Mouse (Mus musculus): ENCODE measurements at regions not wholly inside any gene's neighbourhood (a gene's known extent, or its start where the extent isn't known, plus 50 kb on each side); places are given as distances from the start of the nearest gene placed in this dataset.

GRCm38 (mm10) chr12:109832964-109833363 is 232.8 kb upstream of the Rtl1 start:
- Histone ChIP-seq H3K9me3 (replicated peaks; ENCODE audit: low read length) (peaks cover 88% of the 10 kb centered on the region), H3K4me2 (ENCODE audit: insufficient read depth, low read depth, poor library complexity, severe bottlenecking) (no peak overlapping the region), H3K4me1 (ENCODE audit: control insufficient read depth in 1 of 2, insufficient read depth in 2 of 2) (no peaks in the 10 kb centered on the region), H3K36me3 (replicated peaks in 1 of 2; ENCODE audit: control insufficient read depth in 1 of 2, insufficient read depth in 1 of 2, low read length in 1 of 2) (no peaks in the 10 kb centered on the region), H3K27me3 (replicated peaks) (no peaks in the 10 kb centered on the region), H3K9ac (ENCODE audit: insufficient read depth, low read depth) (no peak overlapping the region), H3K27ac (ENCODE audit: insufficient read depth, low read depth) (no peak overlapping the region), H3K4me3 (replicated peaks in 1 of 3; ENCODE audit: low read depth in 2 of 3, low read length in 2 of 3, poor library complexity in 1 of 3) (no peak overlapping the region), H3K79me2 (replicated peaks; ENCODE audit: control insufficient read depth, extremely low read depth, insufficient read depth, poor library complexity, severe bottlenecking) (no peaks in the 10 kb centered on the region)
- in situ Hi-C loops (cut with MboI; ENCODE audit: low pct_ligation_motif_present, low pct_unique_long_range_greater_than_20kb, low sequenced_read_pairs): no loop called here
- dilution Hi-C loops (cut with MboI; ENCODE audit: extremely low pct_ligation_motif_present, extremely low pct_unique_long_range_greater_than_20kb, low sequenced_read_pairs): no loop called here
- TF ChIP-seq NELFE (IDR thresholded peaks at IDR 0.05; ENCODE audit: low read depth, low read length) (no peak), NRF1 (IDR thresholded peaks at IDR 0.05; ENCODE audit: low read depth, low read length) (no peak), UBTF (IDR thresholded peaks at IDR 0.05; ENCODE audit: low read depth, low read length) (no peak), SMC3 (IDR thresholded peaks at IDR 0.05; ENCODE audit: low read depth, low read length) (no peak), RAD21 (IDR thresholded peaks at IDR 0.05; ENCODE audit: low read depth, low read length) (no peak), CTCF (conservative IDR thresholded peaks at IDR 0.05 in 1 of 2, IDR thresholded peaks at IDR 0.05 in 1 of 2; ENCODE audit: low read depth in 2 of 2, low read length in 2 of 2) (no peak), POLR2A (IDR thresholded peaks at IDR 0.05; ENCODE audit: low read depth, low read length) (no peak)
- no peak for DNase-seq (ENCODE audit: extremely low read depth)

GRCm38 (mm10) chr12:109836521-109836920 is 236.4 kb upstream of the Rtl1 start:
- H3K27me3 ChIP-seq (replicated peaks): no peaks in the 10 kb centered on the region
- H3K27ac ChIP-seq (ENCODE audit: insufficient read depth, low read depth): no peak overlapping the region
- H3K79me2 ChIP-seq (replicated peaks; ENCODE audit: control insufficient read depth, extremely low read depth, insufficient read depth, poor library complexity, severe bottlenecking): no peaks in the 10 kb centered on the region
- in situ Hi-C loops (cut with MboI; ENCODE audit: low pct_ligation_motif_present, low pct_unique_long_range_greater_than_20kb, low sequenced_read_pairs) (no loop called here), dilution Hi-C loops (cut with MboI; ENCODE audit: extremely low pct_ligation_motif_present, extremely low pct_unique_long_range_greater_than_20kb, low sequenced_read_pairs) (no loop called here)
- TF ChIP-seq SMC3 (IDR thresholded peaks at IDR 0.05; ENCODE audit: low read depth, low read length) (no peak), MYC (IDR thresholded peaks at IDR 0.05; ENCODE audit: low read depth, low read length) (no peak), TCF12 (IDR thresholded peaks at IDR 0.05; ENCODE audit: low read depth, low read length) (no peak), PAX5 (IDR thresholded peaks at IDR 0.05; ENCODE audit: low read length) (no peak), JUN (IDR thresholded peaks at IDR 0.05; ENCODE audit: insufficient read depth, low read depth, low read length) (no peak), BHLHE40 (IDR thresholded peaks at IDR 0.05; ENCODE audit: low read depth, low read length) (no peak), TBP (conservative IDR thresholded peaks at IDR 0.05; ENCODE audit: low read depth, low read length) (no peak), MXI1 (IDR thresholded peaks at IDR 0.05; ENCODE audit: low read depth, low read length) (no peak), SIN3A (IDR thresholded peaks at IDR 0.05; ENCODE audit: low read length) (no peak), GABPA (IDR thresholded peaks at IDR 0.05; ENCODE audit: insufficient replicate concordance, low read depth, low read length) (no peak), HCFC1 (IDR thresholded peaks at IDR 0.05; ENCODE audit: low read depth, low read length) (no peak), RCOR1 (conservative IDR thresholded peaks at IDR 0.05; ENCODE audit: low read depth, low read length) (no peak), ZNF384 (IDR thresholded peaks at IDR 0.05; ENCODE audit: low read depth, low read length) (no peak)
- H3K4me3 ChIP-seq (replicated peaks in 1 of 3; ENCODE audit: low read depth in 2 of 3, low read length in 2 of 3, poor library complexity in 1 of 3): no peak overlapping the region
- H3K9me3 ChIP-seq (replicated peaks; ENCODE audit: low read length): peaks cover 96% of the 10 kb centered on the region
- no peak for DNase-seq (ENCODE audit: extremely low read depth)
- no peaks in the 10 kb centered on the region for H3K36me3 ChIP-seq (replicated peaks in 1 of 2; ENCODE audit: control insufficient read depth in 1 of 2, insufficient read depth in 1 of 2, low read length in 1 of 2)
- no peaks in the 10 kb centered on the region for H3K4me1 ChIP-seq (ENCODE audit: control insufficient read depth in 1 of 2, insufficient read depth in 2 of 2)
- H3K4me2 ChIP-seq (ENCODE audit: insufficient read depth, low read depth, poor library complexity, severe bottlenecking): no peak overlapping the region
- no peak overlapping the region for H3K9ac ChIP-seq (ENCODE audit: insufficient read depth, low read depth)

All from CH12.LX (cell line).